Mouse (Mus musculus): ENCODE results near the gene Clstn3. TPM values are rescaled to one million over a fixed set of nuclear protein-coding genes. Genes with fewer than 3 reads are reported as not detected.

Gene Clstn3
- polyA plus RNA-seq (2014; fragmentation: Illumina TruSeq; extraction: RNeasy Lipid Tissue Mini Kit (QIAGEN cat#74804); ENCODE audit: low read depth, low replicate concordance): 0.13 TPM

GRCm38 (mm10) chr6:124464305-124465271, at the start of gene Clstn3:
TSS of gene Clstn3 (minus strand) at chr6:124464794.

GRCm38 (mm10) chr6:124512355-124512836, 47.8 kb upstream of the Clstn3 start, which contains the start of gene C1ra:
TSS of gene C1ra (plus strand) at chr6:124512405.

GRCm38 (mm10) chr6:124492842-124493561, 28.4 kb upstream of the Clstn3 start, which contains the start of gene C1rl:
TSS of gene C1rl (plus strand) at chr6:124493113.

GRCm38 (mm10) chr6:124414927-124415325, 49.7 kb downstream of the Clstn3 start, which contains the start of gene Pex5:
TSS of gene Pex5 (minus strand) at chr6:124415067.

Other genes with a start within 250 kb of the Clstn3 start
- gene Vmn2r27, start 232.9 kb downstream of the Clstn3 start, polyA plus RNA-seq (2014; fragmentation: Illumina TruSeq; extraction: RNeasy Lipid Tissue Mini Kit (QIAGEN cat#74804); ENCODE audit: low read depth, low replicate concordance): not detected
- gene Cd163, start 160.1 kb downstream of the Clstn3 start, polyA plus RNA-seq (2014; fragmentation: Illumina TruSeq; extraction: RNeasy Lipid Tissue Mini Kit (QIAGEN cat#74804); ENCODE audit: low read depth, low replicate concordance): 11.2 TPM
- 20.9 TPM for gene Pex5, start 49.7 kb downstream of the Clstn3 start, polyA plus RNA-seq (2014; fragmentation: Illumina TruSeq; extraction: RNeasy Lipid Tissue Mini Kit (QIAGEN cat#74804); ENCODE audit: low read depth, low replicate concordance)
- gene C1rl, start 28.3 kb upstream of the Clstn3 start, polyA plus RNA-seq (2014; fragmentation: Illumina TruSeq; extraction: RNeasy Lipid Tissue Mini Kit (QIAGEN cat#74804); ENCODE audit: low read depth, low replicate concordance): 26.1 TPM
- gene C1ra, start 47.6 kb upstream of the Clstn3 start, polyA plus RNA-seq (2014; fragmentation: Illumina TruSeq; extraction: RNeasy Lipid Tissue Mini Kit (QIAGEN cat#74804); ENCODE audit: low read depth, low replicate concordance): 93.0 TPM
- gene C1s1, start 77.6 kb upstream of the Clstn3 start, polyA plus RNA-seq (2014; fragmentation: Illumina TruSeq; extraction: RNeasy Lipid Tissue Mini Kit (QIAGEN cat#74804); ENCODE audit: low read depth, low replicate concordance): 437 TPM
- not detected for gene C1rb, start 105.5 kb upstream of the Clstn3 start, polyA plus RNA-seq (2014; fragmentation: Illumina TruSeq; extraction: RNeasy Lipid Tissue Mini Kit (QIAGEN cat#74804); ENCODE audit: low read depth, low replicate concordance)
- not detected for gene C1s2, start 171.3 kb upstream of the Clstn3 start, polyA plus RNA-seq (2014; fragmentation: Illumina TruSeq; extraction: RNeasy Lipid Tissue Mini Kit (QIAGEN cat#74804); ENCODE audit: low read depth, low replicate concordance)
- 44.0 TPM for gene Lpcat3, start 198.2 kb upstream of the Clstn3 start, polyA plus RNA-seq (2014; fragmentation: Illumina TruSeq; extraction: RNeasy Lipid Tissue Mini Kit (QIAGEN cat#74804); ENCODE audit: low read depth, low replicate concordance)
- gene Emg1, start 247.4 kb upstream of the Clstn3 start, polyA plus RNA-seq (2014; fragmentation: Illumina TruSeq; extraction: RNeasy Lipid Tissue Mini Kit (QIAGEN cat#74804); ENCODE audit: low read depth, low replicate concordance): 22.3 TPM
- gene Phb2, start 247.5 kb upstream of the Clstn3 start, polyA plus RNA-seq (2014; fragmentation: Illumina TruSeq; extraction: RNeasy Lipid Tissue Mini Kit (QIAGEN cat#74804); ENCODE audit: low read depth, low replicate concordance): 46.9 TPM

Measured in liver, adult 10 weeks (tissue).